Mouse (Mus musculus) heart, adult 10 weeks (tissue): Measurements from ENCODE around the gene Glt28d2. TPM values are rescaled to one million over a fixed set of nuclear protein-coding genes. Genes with fewer than 3 reads are reported as not detected.

Experiments
- polyA plus RNA-seq: library from polyadenylated mRNA; stranded (reverse); fragments of 350-450 nt; fragmentation: Illumina TruSeq; extraction: RNeasy Lipid Tissue Mini Kit (QIAGEN cat#74804); gene quantifications from one replicate; pipeline ENCODE4 v1.2.3, GENCODE M21; 2014; ENCODE audit warnings: low read depth, low replicate concordance

Gene Glt28d2
- polyA plus RNA-seq: 3.6 TPM

GRCm38 (mm10) chr3:85887239-85887827, at the start of gene Glt28d2, which contains the start of gene Gm37240:
Glt28d2 (minus strand) TSS chr3:85887516.
Gm37240 (minus strand) TSS chr3:85887518.

Other genes with a start within 250 kb of the Glt28d2 start
- gene Fam160a1, start 70.2 kb downstream of the Glt28d2 start, polyA plus RNA-seq: 29.2 TPM
- gene Gm37240, start within 50 bp of the Glt28d2 start, polyA plus RNA-seq: 15.9 TPM
- 10.2 TPM for gene Sh3d19, start 83.6 kb upstream of the Glt28d2 start, polyA plus RNA-seq
- not detected for gene Prss48, start 115.0 kb upstream of the Glt28d2 start, polyA plus RNA-seq